Mouse (Mus musculus) gastrocnemius, postnatal 4 days (tissue): Measurements from ENCODE around the gene Twnk. TPM values are rescaled to one million over a fixed set of nuclear protein-coding genes. Genes with fewer than 3 reads are reported as not detected.

Experiments
- DNase-seq, 2 experiments: peaks; one replicate each; pipeline ENCODE4 v3.0.0; 2021 to 2022; ENCODE audit warnings: low spot score in 2 of 2, mixed read lengths in 2 of 2
- total RNA-seq, 2 experiments: library from RNA; stranded (reverse); gene quantifications; 2 replicates each; pipeline ENCODE4 v1.2.3; 2021

The Twnk gene
- total RNA-seq, 2 experiments from 2014 or later: 14.6 to 14.9 TPM

DNA sequence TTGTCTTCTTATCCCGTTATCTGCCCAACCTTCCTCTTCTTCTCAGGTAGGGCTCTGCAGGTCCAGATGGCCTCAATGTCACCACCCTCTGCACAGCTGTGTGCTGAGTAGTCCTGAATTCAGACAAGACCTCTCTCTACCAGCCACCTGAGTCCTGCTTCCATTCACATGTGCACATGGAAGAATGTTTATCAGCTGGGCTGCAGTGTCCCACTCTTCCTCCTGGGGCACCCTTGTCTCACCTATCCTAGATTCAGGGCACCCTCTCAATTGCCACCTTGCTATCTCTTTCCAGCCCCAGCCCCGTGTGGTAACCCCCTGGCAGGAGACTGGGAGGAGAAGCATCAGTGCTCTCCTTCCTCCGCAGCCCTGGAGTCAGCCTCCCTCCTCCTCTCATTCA is 3.2 kb upstream of the Twnk start:
- no peak for DNase-seq

DNA sequence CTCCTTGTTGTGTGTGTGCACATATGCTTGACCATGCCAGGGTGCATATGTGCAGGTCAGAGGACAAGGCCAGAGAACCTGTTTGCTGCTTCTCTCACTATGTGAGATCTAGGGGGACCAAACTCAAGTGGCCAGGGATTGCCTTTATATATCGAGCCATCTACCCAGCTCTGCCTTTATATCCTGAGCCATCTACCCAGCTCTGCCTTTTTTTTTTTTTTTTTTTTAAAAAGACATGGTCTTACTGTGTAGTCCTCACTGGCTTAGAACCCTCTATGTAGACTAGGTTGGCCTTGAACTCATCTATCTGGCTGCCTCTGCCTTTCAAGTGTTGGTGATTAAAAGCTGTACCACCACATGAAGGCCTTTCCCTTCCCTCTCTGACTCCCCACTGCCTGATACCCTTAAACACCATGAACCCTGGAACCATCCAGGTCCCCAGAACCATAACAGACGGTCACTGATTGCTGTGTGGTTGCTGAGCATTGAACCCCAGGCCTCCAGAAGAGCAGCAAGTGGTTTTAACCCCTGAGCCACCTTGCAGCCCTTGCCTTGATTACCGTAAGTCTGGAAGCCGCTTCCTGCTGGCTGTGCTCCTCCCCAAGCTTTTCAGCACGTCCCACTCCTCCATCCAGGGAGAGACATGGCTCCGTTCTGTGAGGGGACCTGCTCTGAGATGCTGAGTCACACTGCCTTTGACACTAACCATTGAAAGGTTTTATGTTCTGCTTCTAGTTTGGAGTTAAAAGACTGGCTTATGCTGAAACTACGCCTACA is 1.5 kb upstream of the Twnk start:
- no peak for DNase-seq

DNA sequence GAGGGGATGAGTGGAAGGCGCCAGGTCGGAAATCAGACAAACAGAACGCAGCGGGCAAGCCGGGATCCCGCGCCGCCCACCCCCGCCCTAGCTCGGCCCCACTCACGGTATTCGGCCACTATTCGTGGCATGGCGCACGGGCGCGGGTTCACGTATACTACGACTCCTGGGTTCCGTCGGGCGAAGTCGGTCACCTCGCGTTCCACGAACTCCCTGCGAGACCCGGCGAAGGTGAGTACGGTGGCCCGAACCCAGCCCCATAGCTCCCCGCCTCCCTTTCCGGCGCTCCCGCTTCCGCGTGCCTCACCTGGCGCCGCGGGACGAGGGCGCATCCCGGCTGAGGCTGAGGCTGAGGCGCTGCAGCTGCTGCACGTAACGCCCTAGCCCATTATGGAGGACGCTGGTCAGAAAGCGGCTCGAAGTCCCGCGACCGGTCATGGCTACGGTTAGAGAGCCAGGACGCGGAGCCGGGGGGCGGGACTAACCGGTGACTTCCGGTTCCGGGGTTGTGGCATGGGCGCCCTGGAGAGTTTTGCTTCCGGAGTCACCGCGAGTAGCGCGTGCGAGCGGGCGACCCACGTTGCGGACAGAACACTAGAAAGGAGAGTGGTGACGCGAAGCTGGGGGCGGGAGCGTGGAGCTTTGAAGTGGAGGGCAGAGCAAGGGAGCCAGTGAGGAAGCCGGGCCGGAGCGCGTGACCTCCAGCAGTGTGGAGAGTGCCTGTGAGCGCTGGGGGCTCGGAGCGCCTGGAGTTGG is 672 bp downstream of the Twnk start, which contains the start of gene Mrpl43:
Mrpl43 (minus strand) TSS at position 486 of the 756 bp plus-strand sequence.
- DNase-seq: peak; percentile 98

DNA sequence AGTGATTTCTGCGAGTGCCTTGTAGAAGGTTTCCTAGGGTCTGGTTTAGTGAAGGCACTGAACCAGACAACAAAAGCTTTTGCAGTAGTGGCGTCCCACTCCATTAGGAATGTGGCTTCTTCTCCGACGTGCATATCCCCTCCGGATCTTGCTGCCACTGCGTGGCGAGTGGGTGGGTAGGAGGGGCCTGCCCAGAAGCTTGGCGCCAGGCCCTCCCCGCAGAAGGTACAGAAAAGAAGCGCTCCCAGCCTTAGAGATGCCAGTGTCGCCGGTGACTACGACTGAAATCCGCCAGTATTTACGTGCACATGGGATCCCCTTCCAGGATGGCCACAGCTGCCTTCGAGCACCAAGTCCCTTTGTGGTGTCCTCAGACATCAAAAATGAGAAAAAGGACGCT is 1.6 kb downstream of the Twnk start:
- no peak for DNase-seq

DNA sequence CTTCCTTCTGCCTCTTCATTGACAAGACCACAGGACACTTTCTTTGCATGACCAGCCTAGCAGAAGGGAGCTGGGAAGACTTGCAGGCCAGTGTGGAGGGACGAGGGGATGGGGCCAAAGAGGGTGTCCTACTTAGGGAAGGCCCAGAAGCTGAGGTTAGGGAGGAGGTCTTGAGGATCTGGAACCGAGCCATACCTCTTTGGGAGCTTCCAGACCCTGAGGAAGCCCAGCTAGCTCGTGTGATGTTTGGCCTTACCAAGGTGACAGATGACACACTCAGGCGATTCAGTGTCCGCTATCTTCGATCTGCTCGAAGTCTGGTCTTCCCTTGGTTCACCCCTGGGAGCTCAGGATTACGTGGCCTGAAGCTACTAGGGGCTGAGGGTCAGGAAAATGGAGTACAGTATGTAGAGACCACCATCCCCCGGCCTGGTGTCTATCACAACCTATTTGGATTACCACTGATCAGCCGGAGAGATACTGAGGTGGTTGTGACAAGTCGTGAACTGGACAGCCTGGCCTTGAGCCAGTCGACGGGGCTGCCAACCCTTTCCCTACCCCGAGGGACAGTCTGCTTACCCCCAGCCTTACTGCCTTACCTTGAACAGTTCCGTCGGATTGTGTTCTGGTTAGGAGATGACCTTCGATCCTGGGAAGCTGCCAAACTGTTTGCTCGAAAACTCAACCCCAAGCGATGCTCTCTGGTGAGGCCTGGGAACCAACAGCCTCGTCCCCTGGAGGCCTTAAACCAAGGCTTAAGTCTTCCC is 2.1 kb downstream of the Twnk start:
- DNase-seq: no peak

DNA sequence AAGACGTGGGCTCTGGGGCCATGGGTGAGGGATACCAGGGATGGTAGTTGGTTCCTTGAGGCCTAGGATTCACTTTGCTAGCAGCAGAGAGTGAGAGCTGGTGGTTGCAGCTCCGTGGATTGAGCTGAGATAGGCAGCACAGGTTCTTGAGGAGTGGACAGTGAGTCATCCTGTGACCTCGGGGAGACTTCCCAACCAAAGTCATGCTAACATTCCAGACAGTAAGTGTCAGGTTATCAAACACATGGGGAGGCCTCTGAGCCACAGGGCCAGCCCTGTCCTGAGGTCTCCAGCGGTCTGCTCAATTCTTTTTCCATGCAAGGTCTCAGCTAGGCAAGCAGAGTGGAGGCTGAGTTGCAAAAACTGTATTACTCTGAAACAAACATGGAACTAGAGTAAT is 5.2 kb downstream of the Twnk start:
- no peak for DNase-seq

DNA sequence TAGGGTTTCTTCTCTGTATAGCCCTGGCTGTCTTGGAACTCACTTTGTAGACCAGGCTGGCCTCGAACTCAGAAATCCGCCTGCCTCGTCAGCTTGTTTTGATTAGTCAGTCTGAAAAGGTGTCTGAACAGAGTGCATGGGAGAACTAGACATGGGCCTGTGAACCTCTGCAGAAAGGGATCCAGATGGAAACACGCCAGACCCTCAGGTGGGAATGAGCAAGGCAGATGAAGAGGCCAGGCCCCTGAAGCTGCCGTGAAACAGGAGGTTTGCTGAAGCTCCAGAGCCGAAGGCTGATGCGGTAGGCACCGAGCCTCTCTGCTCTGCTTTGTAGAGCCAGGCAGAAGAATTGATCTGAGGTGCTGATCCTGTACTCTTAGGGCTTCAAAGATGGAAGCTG is 6.8 kb downstream of the Twnk start:
- no peak for DNase-seq

DNA sequence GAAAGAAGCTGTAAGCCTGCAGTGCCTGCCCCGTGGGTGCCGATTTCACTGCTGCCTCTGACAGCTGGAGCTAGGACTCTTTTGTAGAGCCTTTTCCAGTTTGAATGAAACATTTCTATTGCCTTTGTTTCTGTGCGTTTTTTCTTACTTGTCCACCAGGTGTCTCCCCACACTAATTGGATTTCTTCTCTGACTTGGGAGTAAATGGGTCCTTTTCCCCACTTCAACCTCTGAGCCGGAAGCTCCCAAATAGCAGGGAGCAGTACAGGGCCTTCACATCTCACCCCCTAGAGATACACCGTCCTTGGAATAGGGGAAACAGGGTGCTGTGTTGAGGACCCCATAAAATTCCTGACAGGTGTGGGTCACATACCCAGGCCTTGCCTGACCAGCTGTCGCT is 7.2 kb downstream of the Twnk start:
- no peak for DNase-seq

DNA sequence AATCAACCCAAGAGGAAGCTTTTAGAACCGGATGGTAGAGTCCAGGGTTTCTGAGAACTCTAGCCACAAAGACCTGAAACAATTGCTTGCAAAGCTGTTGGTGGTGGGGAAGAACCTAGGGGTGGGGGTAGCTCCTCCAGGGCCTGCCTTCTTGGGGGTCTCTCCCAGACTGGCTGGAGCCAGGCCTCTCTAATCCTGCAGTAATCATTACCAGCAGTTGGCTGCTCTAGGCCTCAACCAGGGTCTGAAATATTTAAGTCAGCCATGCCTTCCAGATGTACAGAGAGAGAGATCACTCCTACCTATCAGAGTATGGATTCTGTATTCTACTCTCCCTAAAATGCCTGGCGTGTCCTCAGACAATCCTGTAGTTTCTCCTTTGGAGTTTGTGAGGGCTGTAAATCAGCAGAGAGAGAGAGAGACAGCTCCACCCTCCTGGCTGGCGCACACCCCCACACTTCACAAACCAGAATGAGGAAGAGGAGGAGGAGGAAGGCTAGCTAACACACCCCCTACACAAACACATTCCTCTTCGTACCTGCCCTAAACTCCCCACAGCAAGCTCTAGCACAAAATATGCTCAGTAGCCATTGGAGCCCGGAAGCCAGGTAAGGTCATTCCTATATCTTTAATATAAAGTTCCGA is 8.2 kb downstream of the Twnk start:
- no peak for DNase-seq

DNA sequence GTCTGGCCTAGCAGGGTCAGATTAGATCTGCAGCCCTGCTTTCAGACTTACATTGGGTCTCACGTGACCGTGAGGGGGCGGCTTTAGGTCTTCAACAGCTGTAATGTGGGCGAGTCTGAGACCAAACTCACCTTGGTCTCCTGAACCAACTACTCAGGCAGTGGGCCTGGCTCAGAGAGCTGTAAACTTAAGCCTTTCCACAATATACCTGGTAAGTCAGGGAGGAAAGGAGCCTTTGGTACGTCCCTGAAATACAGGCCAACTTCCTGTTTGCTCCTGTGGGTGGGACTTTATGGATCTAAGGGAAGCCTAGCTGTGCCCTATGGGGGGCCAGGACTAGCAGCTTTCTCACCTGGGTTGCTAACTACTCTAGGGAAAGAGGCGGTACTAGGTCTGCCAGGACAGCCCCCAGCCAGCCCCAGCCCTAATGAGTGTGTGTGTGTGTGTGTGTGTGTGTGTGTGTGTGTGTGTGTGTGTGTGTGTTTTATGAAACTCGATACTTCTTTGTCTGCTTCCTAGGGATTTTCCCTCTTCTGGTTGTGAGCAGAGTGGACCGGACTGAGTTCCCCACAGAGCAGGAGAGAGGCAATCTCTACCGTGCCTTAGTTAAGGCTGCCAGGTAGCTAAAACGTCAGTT is 9.0 kb downstream of the Twnk start, which contains the start of gene Lzts2:
Lzts2 (plus strand) TSS at position 80 of the 637 bp plus-strand sequence.
- DNase-seq: no peak

DNA sequence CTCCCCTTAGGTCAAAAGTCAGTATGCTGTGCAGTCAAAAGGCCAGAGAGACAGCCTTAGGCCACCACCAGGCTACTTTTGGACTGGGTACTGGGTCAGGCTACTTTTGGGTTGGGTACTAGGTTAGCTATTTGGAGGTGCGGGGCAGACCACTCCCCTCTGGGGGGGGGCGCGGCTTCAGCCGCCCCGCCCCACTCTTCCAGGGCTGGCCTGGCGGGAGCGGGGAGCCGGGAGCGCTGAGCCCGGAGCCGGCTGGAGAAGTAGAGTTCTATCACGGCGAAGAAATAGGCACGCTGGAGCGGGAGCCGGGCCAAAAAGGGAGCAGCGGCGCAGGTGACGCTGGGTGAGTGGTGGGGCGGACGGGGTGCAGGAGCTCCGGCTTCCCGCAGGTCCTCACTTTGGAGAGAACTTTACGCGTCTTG is 9.5 kb downstream of the Twnk start:
- peak in 1 of 2 experiments; percentile 68 for DNase-seq

DNA sequence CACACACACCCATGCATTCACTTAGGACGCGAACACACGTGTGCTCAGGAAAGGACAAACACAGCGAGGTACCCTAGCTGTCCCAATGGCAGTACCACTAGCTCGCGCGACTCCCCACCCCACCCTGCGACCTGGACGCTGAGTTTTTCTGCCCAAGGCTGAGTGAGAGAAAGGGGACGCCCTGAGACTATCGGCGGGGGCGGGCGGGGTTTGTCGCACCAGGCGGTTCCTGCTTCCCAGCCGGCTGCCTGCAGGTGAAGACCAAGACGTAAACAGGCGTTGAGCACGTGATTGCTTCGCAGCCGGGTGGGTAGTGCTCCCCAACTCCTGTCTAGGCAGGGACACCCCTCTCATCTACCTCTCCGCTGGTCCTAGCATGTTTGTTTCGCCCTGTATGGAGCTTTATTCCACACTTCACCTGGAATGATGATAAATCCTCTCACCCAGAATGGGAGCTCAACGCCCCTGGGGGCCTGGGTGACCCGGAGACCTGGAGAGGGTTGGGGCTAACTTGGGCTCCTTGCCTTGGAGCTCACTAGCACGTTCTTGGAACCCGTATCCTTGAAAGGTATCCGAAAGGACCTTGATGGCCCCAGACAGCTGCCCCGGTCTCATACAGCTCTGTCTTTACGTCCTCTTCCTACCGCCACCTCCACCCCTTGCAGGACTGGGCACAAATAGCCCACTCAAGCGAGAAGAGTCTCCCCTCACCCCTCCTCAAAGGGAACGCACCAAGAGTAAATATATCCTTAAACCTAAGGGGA is 10.2 kb downstream of the Twnk start:
- DNase-seq: peak in 1 of 2 experiments; percentile 64

DNA sequence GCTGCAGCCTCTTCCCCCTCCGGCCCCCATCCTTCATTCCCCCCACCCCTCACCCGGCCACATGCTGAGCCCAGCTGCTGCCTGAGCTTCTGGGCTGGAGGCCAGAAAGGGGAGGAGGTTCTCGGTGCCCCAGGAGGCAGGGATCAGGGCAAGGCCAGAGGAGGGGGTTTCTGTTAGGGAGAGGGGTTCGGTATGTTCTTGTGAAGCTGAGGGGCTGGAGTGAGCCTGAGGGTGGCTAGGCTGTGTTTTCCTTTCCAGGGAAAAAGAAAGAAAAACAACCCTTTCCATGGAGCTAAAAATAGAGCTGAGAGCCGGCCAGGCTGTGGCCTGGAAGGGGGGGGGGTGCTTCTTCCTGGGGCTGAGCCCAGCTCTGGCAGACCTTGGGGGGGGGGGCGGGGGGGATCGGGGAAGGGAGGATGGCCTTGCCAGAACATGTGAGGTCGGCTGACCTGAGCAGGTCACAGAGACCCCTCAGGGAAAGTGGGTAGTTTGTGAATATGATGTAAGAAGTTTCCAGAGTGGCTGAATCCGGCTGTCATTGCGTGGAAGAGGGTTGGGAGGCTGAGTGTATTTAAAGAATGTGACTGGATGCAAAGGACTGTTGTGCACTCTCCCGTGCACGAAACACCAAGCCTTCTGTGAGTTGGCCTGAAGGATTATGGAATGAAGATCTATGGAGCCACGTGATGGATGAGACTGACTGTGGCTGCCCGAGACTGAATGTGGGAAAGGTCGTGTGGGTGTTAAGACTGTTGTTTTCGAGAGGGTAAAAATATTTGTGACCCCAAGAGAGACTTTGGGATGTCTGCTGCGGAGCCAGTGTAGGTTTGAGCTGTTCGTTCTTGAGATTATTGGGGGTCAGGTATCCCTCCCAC is 11.1 kb downstream of the Twnk start:
- DNase-seq: peak in 1 of 2 experiments; percentile 89

DNA sequence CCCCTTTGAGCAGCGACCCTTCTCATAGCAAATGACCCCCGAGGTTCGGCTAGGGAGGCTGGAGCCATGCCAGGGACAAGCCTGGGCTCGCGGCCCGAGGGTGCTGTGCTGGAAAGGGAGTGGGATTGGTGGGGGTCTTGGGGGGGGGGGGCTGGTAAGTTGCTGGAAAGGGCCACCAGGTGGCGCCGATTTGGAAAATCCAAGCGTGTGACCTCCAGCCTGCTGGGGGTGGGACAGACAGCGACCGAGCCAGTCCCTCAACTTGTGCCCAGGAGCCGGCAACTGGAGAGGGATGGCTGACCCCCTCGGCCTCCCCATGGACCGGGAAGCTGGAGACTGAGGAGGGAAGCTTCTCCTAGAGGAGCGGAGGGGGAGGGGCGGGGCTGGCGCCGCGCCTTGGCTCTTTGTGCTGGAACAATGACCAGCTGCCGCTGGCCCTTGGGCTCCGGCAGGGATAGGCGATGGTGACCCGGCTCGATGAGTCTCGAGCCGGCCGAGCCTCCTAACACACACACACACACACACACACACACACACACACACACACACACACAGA is 11.8 kb downstream of the Twnk start:
- peak; percentile 84 to 93 for DNase-seq

DNA sequence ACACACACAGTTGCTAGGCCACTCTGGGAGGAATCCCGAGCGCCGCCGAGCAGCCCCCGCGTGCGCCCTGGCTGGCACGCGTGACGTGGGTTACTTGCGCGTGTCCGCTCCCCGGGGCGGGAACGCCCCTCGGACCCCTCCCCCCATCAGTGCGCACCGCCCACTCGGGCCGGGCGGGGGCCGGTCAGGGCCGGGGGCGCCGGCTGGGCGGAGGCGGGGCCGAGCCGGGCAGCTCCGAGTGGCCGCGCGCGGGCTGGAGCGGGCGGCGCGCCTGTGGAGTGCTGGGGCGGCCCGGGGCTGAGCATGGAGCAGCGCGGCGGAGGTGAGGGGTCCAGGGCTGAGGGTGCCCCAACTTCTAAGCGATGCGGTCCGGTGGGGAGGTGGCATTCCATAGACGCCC is 12.4 kb downstream of the Twnk start:
- DNase-seq: peak; percentile 91 to 92

DNA sequence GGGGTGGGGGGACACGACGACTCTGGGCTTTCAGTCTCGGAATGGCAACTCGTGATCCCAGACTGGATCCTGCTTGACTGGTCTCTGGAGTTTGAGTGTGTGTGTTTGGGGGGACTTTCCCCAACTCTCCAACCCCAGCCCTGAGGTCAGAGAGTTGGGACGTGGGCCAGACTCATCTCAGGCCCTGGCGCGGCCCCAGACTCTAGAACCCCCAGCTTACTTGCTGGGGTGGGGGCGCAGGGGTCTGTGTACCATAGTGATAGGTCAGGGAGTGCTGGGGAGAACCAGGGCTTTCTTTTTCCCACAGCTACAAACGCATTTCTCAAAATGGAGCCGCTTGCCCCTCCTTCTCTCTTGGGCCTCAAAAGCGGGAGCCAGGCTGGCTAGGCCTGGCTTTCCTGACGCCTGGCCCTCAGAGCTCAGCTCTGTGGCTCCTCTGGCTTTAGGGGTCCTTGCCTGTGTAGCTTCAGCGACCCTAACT is 12.9 kb downstream of the Twnk start:
- DNase-seq: no peak

DNA sequence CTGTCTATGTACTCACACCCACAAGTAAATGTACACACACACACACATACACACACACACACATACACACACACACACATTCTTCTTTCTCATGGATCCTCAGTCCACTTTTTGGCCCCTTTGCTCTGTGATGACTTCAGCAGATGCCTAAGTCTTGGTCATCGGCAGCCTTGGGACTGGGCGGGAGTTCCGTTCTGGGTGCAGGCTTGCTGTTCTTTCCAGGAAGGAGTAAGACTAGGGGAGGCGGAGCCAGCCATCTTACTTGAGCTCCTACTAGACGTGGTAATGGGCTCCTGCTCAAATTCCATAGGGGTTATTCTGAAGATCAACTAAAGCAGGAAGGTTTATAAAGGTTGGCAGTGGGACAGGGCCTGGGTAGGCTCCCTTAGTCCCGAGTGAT is 14.9 kb downstream of the Twnk start:
- peak in 1 of 2 experiments; percentile 76 for DNase-seq

DNA sequence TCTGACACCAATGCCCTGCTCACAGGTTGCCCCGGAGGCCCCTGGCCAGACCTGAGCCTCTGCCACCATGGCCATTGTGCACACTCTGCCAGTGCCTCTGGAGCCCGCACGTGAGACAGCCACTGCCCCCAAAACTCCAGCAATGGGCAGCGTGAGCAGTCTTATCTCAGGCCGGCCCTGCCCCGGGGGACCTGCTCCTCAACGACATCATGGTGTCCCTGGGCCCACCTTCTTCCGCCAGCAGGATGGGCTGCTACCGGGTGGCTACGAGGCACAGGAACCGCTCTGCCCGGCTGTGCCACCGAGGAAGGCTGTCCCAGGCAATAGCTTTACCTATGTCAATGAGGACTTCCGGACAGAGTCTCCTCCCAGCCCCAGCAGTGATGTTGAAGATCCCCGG is 15.9 kb downstream of the Twnk start:
- no peak for DNase-seq
